Mouse (Mus musculus) forebrain, embryonic 12.5 days (tissue): Measurements from ENCODE around the gene Zyx. TPM values are rescaled to one million over a fixed set of nuclear protein-coding genes. Genes with fewer than 3 reads are reported as not detected.

ENCODE experiments used
- ATAC-seq: fragments of 200-750 bp; cut with Nextera tagmentation; 2 replicates; pipeline ENCODE4 v1.8.0; 2017; ENCODE audit warnings: moderate TSS enrichment; ENCODE audit not compliant: low FRiP score
- H3K27ac ChIP-seq: fragments of 300-500 bp; sonication (generic); 2 replicates; pipeline ENCODE4 v1.5.1; 2016; ENCODE audit warnings: mild to moderate bottlenecking
- H3K27me3 ChIP-seq: fragments of 300-500 bp; sonication (generic); 2 replicates; pipeline ENCODE4 v1.6.1; 2016; ENCODE audit warnings: mild to moderate bottlenecking
- H3K36me3 ChIP-seq: fragments of 300-500 bp; sonication (generic); replicated peaks from 2 replicates; pipeline ENCODE4 v1.6.1; 2016; ENCODE audit warnings: mild to moderate bottlenecking
- H3K4me1 ChIP-seq: fragments of 300-500 bp; sonication (generic); 2 replicates; pipeline ENCODE4 v1.6.1; 2016
- H3K4me2 ChIP-seq: fragments of 300-500 bp; sonication (generic); 2 replicates; pipeline ENCODE4 v1.6.1; 2016; ENCODE audit warnings: mild to moderate bottlenecking, moderate library complexity
- H3K4me3 ChIP-seq: fragments of 300-500 bp; sonication (generic); replicated peaks from 2 replicates; pipeline ENCODE4 v1.5.1; 2016; ENCODE audit warnings: mild to moderate bottlenecking
- H3K9ac ChIP-seq: fragments of 300-500 bp; sonication (generic); 2 replicates; pipeline ENCODE4 v1.6.1; 2016; ENCODE audit warnings: mild to moderate bottlenecking
- H3K9me3 ChIP-seq: fragments of 300-500 bp; sonication (generic); 2 replicates; pipeline ENCODE4 v1.6.1; 2016
- WGBS: fragments of 180-500 bp; shearing (Covaris S2); methylation state at CpG from one replicate; pipeline ENCODE4 v1.1.7; 2016; 5-methylcytosine and 5-hydroxymethylcytosine counted together
- polyA plus RNA-seq: library from polyadenylated mRNA; unstranded; fragments of >200 nt; fragmentation: Nextera tagmentation; extraction: Ambion mirVana; gene quantifications from 2 replicates; pipeline ENCODE4 v1.2.1, GENCODE M21; 2016

The Zyx gene
- polyA plus RNA-seq, 1 experiment from 2014 or later, result 66.6 TPM

GRCm38 (mm10) chr6:42352486-42352846 lies 3.0 kb downstream of the Zyx start:
- H3K4me3 ChIP-seq, result no peak overlapping the region
- peaks cover 39% of the 10 kb centered on the region for H3K4me1 ChIP-seq
- no peak overlapping the region for H3K27ac ChIP-seq
- H3K27me3 ChIP-seq, result no peaks in the 10 kb centered on the region
- ATAC-seq, result no peak
- peaks cover 42% of the 10 kb centered on the region for H3K36me3 ChIP-seq
- no peak overlapping the region for H3K9ac ChIP-seq
- H3K9me3 ChIP-seq, result no peaks in the 10 kb centered on the region
- 95% methylated on average over 1 of the region's 1 CpGs for WGBS
- H3K4me2 ChIP-seq, result no peak overlapping the region

- Histone ChIP-seq H3K27ac (no peak overlapping the region), H3K9me3 (no peaks in the 10 kb centered on the region), H3K4me1 (peaks cover 39% of the 10 kb centered on the region), H3K4me3 (no peak overlapping the region), H3K36me3 (peaks cover 49% of the 10 kb centered on the region), H3K27me3 (no peaks in the 10 kb centered on the region), H3K9ac (no peak overlapping the region), H3K4me2 (no peak overlapping the region)
- no peak for ATAC-seq
- WGBS, result 91% methylated on average over 8 of the region's 8 CpGs
These were observed 3.8 kb downstream of the Zyx start for GRCm38 (mm10) chr6:42353180-42353579.

- Histone ChIP-seq H3K4me2 (no peak overlapping the region), H3K36me3 (peaks cover 60% of the 10 kb centered on the region)
- WGBS, result 69% methylated on average over 11 of the region's 11 CpGs
These were observed 4.9 kb downstream of the Zyx start for GRCm38 (mm10) chr6:42354076-42355019.

GRCm38 (mm10) chr6:42355366-42355765 lies 5.9 kb downstream of the Zyx start:
- H3K27ac ChIP-seq, result no peak overlapping the region
- peaks cover 35% of the 10 kb centered on the region for H3K4me1 ChIP-seq
- no peaks in the 10 kb centered on the region for H3K9me3 ChIP-seq
- H3K4me3 ChIP-seq, result no peak overlapping the region
- ATAC-seq, result no peak
- no peaks in the 10 kb centered on the region for H3K27me3 ChIP-seq
- WGBS, result 87% methylated on average over 6 of the region's 6 CpGs
- H3K36me3 ChIP-seq, result peaks cover 68% of the 10 kb centered on the region
- H3K4me2 ChIP-seq, result no peak overlapping the region
- no peak overlapping the region for H3K9ac ChIP-seq

More at GRCm38 (mm10) chr6:42354076-42355019, 4.9 kb downstream of the Zyx start:
- no peaks in the 10 kb centered on the region for H3K27me3 ChIP-seq
- peaks cover 35% of the 10 kb centered on the region for H3K4me1 ChIP-seq
- H3K4me3 ChIP-seq, result no peak overlapping the region
- H3K27ac ChIP-seq, result no peak overlapping the region
- H3K9ac ChIP-seq, result no peak overlapping the region
- no peak for ATAC-seq
- no peaks in the 10 kb centered on the region for H3K9me3 ChIP-seq

- H3K4me2 ChIP-seq, result no peak overlapping the region
- H3K9ac ChIP-seq, result no peak overlapping the region
- H3K4me3 ChIP-seq, result no peak overlapping the region
- H3K36me3 ChIP-seq, result peaks cover 68% of the 10 kb centered on the region
- H3K27ac ChIP-seq, result no peak overlapping the region
- no peak for ATAC-seq
- no peaks in the 10 kb centered on the region for H3K9me3 ChIP-seq
- peaks cover 29% of the 10 kb centered on the region for H3K4me1 ChIP-seq
- 93% methylated on average over 13 of the region's 13 CpGs for WGBS
- H3K27me3 ChIP-seq, result no peaks in the 10 kb centered on the region
These were observed 6.6 kb downstream of the Zyx start for GRCm38 (mm10) chr6:42355794-42356600.

- H3K36me3 ChIP-seq, result peaks cover 63% of the 10 kb centered on the region
These were observed 7.5 kb downstream of the Zyx start for GRCm38 (mm10) chr6:42356913-42357312.

GRCm38 (mm10) chr6:42357901-42358300 lies 8.5 kb downstream of the Zyx start:
- no peak overlapping the region for H3K4me3 ChIP-seq
- H3K4me2 ChIP-seq, result no peak overlapping the region
- H3K4me1 ChIP-seq, result peaks cover 18% of the 10 kb centered on the region
- H3K36me3 ChIP-seq, result peaks cover 54% of the 10 kb centered on the region
- H3K27ac ChIP-seq, result no peak overlapping the region
- no peaks in the 10 kb centered on the region for H3K9me3 ChIP-seq
- no peak overlapping the region for H3K9ac ChIP-seq
- H3K27me3 ChIP-seq, result no peaks in the 10 kb centered on the region
- ATAC-seq, result no peak
- WGBS, result 80% methylated on average over 6 of the region's 6 CpGs

More at GRCm38 (mm10) chr6:42356913-42357312, 7.5 kb downstream of the Zyx start:
- H3K9me3 ChIP-seq, result no peaks in the 10 kb centered on the region
- H3K4me3 ChIP-seq, result no peak overlapping the region
- peaks cover 20% of the 10 kb centered on the region for H3K4me1 ChIP-seq
- WGBS, result 94% methylated on average over 5 of the region's 5 CpGs
- no peak for ATAC-seq
- no peak overlapping the region for H3K27ac ChIP-seq
- H3K9ac ChIP-seq, result no peak overlapping the region
- H3K27me3 ChIP-seq, result no peaks in the 10 kb centered on the region
- no peak overlapping the region for H3K4me2 ChIP-seq

GRCm38 (mm10) chr6:42358901-42359300 lies 9.5 kb downstream of the Zyx start:
- H3K4me1 ChIP-seq, result peaks cover 10% of the 10 kb centered on the region
- no peak overlapping the region for H3K9ac ChIP-seq
- no peak for ATAC-seq
- H3K36me3 ChIP-seq, result peaks cover 52% of the 10 kb centered on the region
- H3K9me3 ChIP-seq, result no peaks in the 10 kb centered on the region
- H3K4me3 ChIP-seq, result no peak overlapping the region
- H3K4me2 ChIP-seq, result no peak overlapping the region
- no peak overlapping the region for H3K27ac ChIP-seq
- WGBS, result 93% methylated on average over 12 of the region's 12 CpGs
- no peaks in the 10 kb centered on the region for H3K27me3 ChIP-seq

- Histone ChIP-seq H3K36me3 (peaks cover 52% of the 10 kb centered on the region), H3K9ac (no peak overlapping the region), H3K27ac (no peak overlapping the region), H3K9me3 (no peaks in the 10 kb centered on the region), H3K4me2 (no peak overlapping the region), H3K4me3 (no peak overlapping the region), H3K4me1 (peaks cover 3% of the 10 kb centered on the region; the same call in 1 of the 2 replicates), H3K27me3 (no peaks in the 10 kb centered on the region)
- no peak for ATAC-seq
- 81% methylated on average over 9 of the region's 9 CpGs for WGBS
These were observed 10.1 kb downstream of the Zyx start for GRCm38 (mm10) chr6:42359364-42360147.

GRCm38 (mm10) chr6:42360231-42360840 lies 10.9 kb downstream of the Zyx start:
- H3K9ac ChIP-seq, result no peak overlapping the region
- WGBS, result 95% methylated on average over 6 of the region's 6 CpGs
- no peak overlapping the region for H3K4me2 ChIP-seq
- H3K27me3 ChIP-seq, result no peaks in the 10 kb centered on the region
- no peaks in the 10 kb centered on the region for H3K9me3 ChIP-seq
- H3K4me3 ChIP-seq, result no peak overlapping the region
- peaks cover 48% of the 10 kb centered on the region for H3K36me3 ChIP-seq
- peaks cover 3% of the 10 kb centered on the region; the same call in 1 of the 2 replicates for H3K4me1 ChIP-seq
- no peak overlapping the region for H3K27ac ChIP-seq
- no peak for ATAC-seq

- 95% methylated on average over 13 of the region's 13 CpGs for WGBS
These were observed 11.8 kb downstream of the Zyx start for GRCm38 (mm10) chr6:42361041-42361895.

More at GRCm38 (mm10) chr6:42361041-42361895, 11.8 kb downstream of the Zyx start:
- no peak for ATAC-seq
- Histone ChIP-seq H3K27ac (no peak overlapping the region), H3K9ac (no peak overlapping the region), H3K27me3 (no peaks in the 10 kb centered on the region), H3K4me2 (no peak overlapping the region), H3K36me3 (peaks cover 38% of the 10 kb centered on the region), H3K4me1 (peaks cover 3% of the 10 kb centered on the region; the same call in 1 of the 2 replicates), H3K4me3 (no peak overlapping the region), H3K9me3 (no peaks in the 10 kb centered on the region)
